Mouse (Mus musculus): ENCODE data around the gene Atg7. TPM values are rescaled to one million over a fixed set of nuclear protein-coding genes. Genes with fewer than 3 reads are reported as not detected.

The Atg7 gene
- polyA plus RNA-seq, 1 experiment from 2014 or later = 25.0 TPM

DNA sequence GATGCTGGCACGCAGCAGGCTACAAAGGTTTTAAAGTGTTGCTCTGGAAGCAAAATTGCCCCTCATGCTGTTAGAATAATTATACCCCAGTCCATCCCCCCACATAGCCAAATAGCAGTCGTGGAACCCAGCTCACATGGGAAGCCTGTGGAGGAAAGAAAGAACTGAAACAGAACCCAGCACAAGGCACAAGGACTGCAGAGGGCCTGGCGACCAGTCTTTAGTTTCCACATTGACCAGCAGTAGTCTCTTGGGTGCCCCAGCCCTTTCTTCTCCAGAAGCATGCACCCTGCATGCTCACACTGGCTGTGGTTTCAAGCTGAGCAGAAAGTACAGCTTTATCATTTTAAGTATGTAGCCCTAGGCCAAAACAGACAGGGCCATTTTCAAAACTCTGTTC is 199.2 kb downstream of the Atg7 start:
- DNase-seq (ENCODE audit: low spot score) = no peak

GRCm38 (mm10) chr6:114842863-114843262 is 200.0 kb downstream of the Atg7 start:
- DNase-seq (ENCODE audit: low spot score) = no peak
- 0 out of 2 replicates have a peak, but pooled peaks cover 3% of the 10 kb centered on the region for H3K9me3 ChIP-seq
- peaks cover 63% of the 10 kb centered on the region for H3K4me1 ChIP-seq (replicated peaks)
- H3K36me3 ChIP-seq = no peaks in the 10 kb centered on the region
- H3K27ac ChIP-seq = no peak overlapping the region
- no peaks in the 10 kb centered on the region for H3K27me3 ChIP-seq (ENCODE audit: insufficient read depth, poor library complexity, severe bottlenecking)
- 88% methylated on average over 2 of the region's 2 CpGs for WGBS
- H3K4me3 ChIP-seq = no peak overlapping the region

More for the DNA sequence above, 199.2 kb downstream of the Atg7 start:
- peaks cover 56% of the 10 kb centered on the region for H3K4me1 ChIP-seq (replicated peaks)
- H3K9me3 ChIP-seq = 0 out of 2 replicates have a peak, but pooled peaks cover 3% of the 10 kb centered on the region
- peak overlapping the region; percentile 30; the same call in 1 of the 2 replicates for H3K27ac ChIP-seq
- no peaks in the 10 kb centered on the region for H3K27me3 ChIP-seq (ENCODE audit: insufficient read depth, poor library complexity, severe bottlenecking)
- 73% methylated on average over 3 of the region's 3 CpGs for WGBS
- no peaks in the 10 kb centered on the region for H3K36me3 ChIP-seq
- no peak overlapping the region for H3K4me3 ChIP-seq

DNA sequence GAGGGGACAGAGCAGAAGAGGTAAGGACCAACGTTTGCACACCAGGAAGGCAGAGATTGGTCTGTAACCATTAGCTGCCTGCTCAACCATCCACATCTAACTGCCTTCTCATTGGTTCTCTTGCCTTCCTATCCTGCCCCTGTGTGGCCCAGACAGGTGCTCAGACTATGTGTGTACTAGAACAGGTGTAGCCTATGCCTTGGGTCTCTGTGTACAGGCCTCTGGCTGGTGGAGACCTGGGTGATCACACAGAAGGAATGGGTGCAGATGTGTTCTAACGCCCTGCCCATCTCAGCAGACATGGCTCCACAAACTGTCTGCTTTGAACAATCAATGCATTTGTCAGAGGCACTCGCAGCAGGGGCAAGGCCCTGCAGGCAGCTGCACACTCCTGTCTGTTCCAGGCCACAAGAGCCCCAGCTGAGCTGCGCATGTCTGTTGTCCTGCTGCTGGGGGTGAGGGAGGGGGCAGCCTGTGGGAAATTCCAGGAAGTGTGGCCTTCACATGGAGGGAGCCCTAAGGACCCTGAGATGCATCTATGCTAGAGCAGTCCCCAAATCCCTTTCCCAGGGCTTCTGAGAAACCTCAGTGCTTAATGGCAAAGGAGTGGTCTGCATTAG is 203.4 kb downstream of the Atg7 start:
- H3K36me3 ChIP-seq = no peaks in the 10 kb centered on the region
- 0 out of 2 replicates have a peak, but pooled peaks cover 5% of the 10 kb centered on the region for H3K27me3 ChIP-seq (ENCODE audit: insufficient read depth, poor library complexity, severe bottlenecking)
- no peak overlapping the region for H3K4me3 ChIP-seq
- peak; percentile 50 for DNase-seq (ENCODE audit: low spot score)
- peaks cover 55% of the 10 kb centered on the region for H3K4me1 ChIP-seq (replicated peaks)
- H3K27ac ChIP-seq = peak overlapping the region; percentile 72
- 19% methylated on average over 4 of the region's 4 CpGs for WGBS
- H3K9me3 ChIP-seq = 0 out of 2 replicates have a peak, but pooled peaks cover 3% of the 10 kb centered on the region

DNA sequence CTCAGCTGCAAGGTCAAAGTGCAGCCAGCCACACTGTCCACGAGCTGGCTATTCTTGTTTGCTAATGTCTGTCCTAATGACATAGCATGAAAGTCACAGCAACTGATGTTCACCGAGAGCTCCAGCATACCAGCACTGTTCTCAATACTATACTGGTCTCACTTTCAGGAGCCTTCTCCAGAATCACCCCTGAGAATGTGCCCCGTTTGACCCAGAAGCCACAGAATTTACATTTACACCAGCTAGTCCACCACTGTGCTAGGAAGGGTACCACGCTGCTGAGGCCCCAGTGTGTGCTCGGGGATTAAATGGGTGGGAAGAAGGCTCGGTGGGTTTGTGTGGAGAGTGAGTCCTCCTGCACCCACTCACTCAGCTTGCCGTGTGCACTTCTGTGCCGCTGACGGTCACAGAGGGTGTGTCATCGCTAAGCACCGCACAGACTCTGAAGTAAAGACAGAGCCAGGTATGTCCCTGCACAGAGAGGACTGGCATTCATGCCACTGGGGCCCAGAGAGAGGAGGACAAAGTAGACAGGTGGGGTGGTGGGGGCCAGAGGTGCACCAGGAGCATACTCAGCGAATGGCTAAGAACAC is 204.8 kb downstream of the Atg7 start:
- Histone ChIP-seq H3K27ac (0 out of 2 replicates have a peak overlapping the region, but pooled peaks have one; percentile 5), H3K9me3 (0 out of 2 replicates have a peak, but pooled peaks cover 3% of the 10 kb centered on the region), H3K36me3 (no peaks in the 10 kb centered on the region), H3K4me3 (no peak overlapping the region), H3K27me3 (ENCODE audit: insufficient read depth, poor library complexity, severe bottlenecking) (0 out of 2 replicates have a peak, but pooled peaks cover 14% of the 10 kb centered on the region), H3K4me1 (replicated peaks) (peaks cover 56% of the 10 kb centered on the region)
- 83% methylated on average over 12 of the region's 12 CpGs for WGBS
- no peak for DNase-seq (ENCODE audit: low spot score)

GRCm38 (mm10) chr6:114848761-114849160 is 205.9 kb downstream of the Atg7 start:
- no peak overlapping the region for H3K4me3 ChIP-seq
- DNase-seq (ENCODE audit: low spot score) = no peak
- 79% methylated on average over 7 of the region's 7 CpGs for WGBS
- no peaks in the 10 kb centered on the region for H3K36me3 ChIP-seq
- peaks cover 67% of the 10 kb centered on the region for H3K4me1 ChIP-seq (replicated peaks)
- H3K27ac ChIP-seq = no peak overlapping the region
- H3K9me3 ChIP-seq = no peaks in the 10 kb centered on the region
- H3K27me3 ChIP-seq (ENCODE audit: insufficient read depth, poor library complexity, severe bottlenecking) = 0 out of 2 replicates have a peak, but pooled peaks cover 14% of the 10 kb centered on the region

- no peaks in the 10 kb centered on the region for H3K9me3 ChIP-seq
- peak overlapping the region; percentile 72; the same call in 1 of the 2 replicates for H3K27ac ChIP-seq
- H3K36me3 ChIP-seq = no peaks in the 10 kb centered on the region
- H3K4me3 ChIP-seq = no peak overlapping the region
- no peak for DNase-seq (ENCODE audit: low spot score)
- WGBS = 90% methylated on average over 8 of the region's 8 CpGs
- 0 out of 2 replicates have a peak, but pooled peaks cover 14% of the 10 kb centered on the region for H3K27me3 ChIP-seq (ENCODE audit: insufficient read depth, poor library complexity, severe bottlenecking)
- H3K4me1 ChIP-seq (replicated peaks) = peaks cover 77% of the 10 kb centered on the region
These were observed 206.9 kb downstream of the Atg7 start for GRCm38 (mm10) chr6:114849787-114850186.

GRCm38 (mm10) chr6:114851688-114852087 is 208.8 kb downstream of the Atg7 start:
- no peaks in the 10 kb centered on the region for H3K36me3 ChIP-seq
- no peaks in the 10 kb centered on the region for H3K9me3 ChIP-seq
- no peak for DNase-seq (ENCODE audit: low spot score)
- 38% methylated on average over 7 of the region's 7 CpGs for WGBS
- 0 out of 2 replicates have a peak, but pooled peaks cover 14% of the 10 kb centered on the region for H3K27me3 ChIP-seq (ENCODE audit: insufficient read depth, poor library complexity, severe bottlenecking)
- H3K4me1 ChIP-seq (replicated peaks) = peaks cover 78% of the 10 kb centered on the region
- peak overlapping the region; percentile 62; the same call in 1 of the 2 replicates for H3K27ac ChIP-seq
- no peak overlapping the region for H3K4me3 ChIP-seq

- Histone ChIP-seq H3K27me3 (ENCODE audit: insufficient read depth, poor library complexity, severe bottlenecking) (0 out of 2 replicates have a peak, but pooled peaks cover 14% of the 10 kb centered on the region), H3K4me3 (no peak overlapping the region), H3K9me3 (no peaks in the 10 kb centered on the region), H3K36me3 (no peaks in the 10 kb centered on the region), H3K4me1 (replicated peaks) (peaks cover 74% of the 10 kb centered on the region), H3K27ac (0 out of 2 replicates have a peak overlapping the region, but pooled peaks have one; percentile 62)
- no peak for DNase-seq (ENCODE audit: low spot score)
- 39% methylated on average over 3 of the region's 3 CpGs for WGBS
These were observed 209.8 kb downstream of the Atg7 start for GRCm38 (mm10) chr6:114852739-114853138.

DNA sequence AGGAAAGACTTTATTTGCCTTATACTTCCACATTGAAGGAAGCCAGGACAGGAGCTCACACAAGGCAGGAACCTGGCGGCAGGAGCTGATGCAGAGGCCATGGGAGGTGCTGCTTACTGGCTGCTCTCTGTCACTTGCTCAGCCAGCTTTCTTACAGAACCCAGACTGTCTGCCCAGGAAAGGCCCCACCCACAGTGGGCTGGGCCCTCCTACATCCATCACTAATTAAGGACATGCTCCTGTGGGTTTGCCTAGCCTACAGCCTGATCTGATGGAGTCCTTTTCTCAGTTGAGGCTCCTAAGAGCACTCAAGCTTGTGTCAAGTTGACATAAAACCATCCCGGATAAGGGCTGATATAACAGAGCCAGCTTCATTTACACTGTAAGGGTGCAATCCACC is 211.5 kb downstream of the Atg7 start:
- H3K27ac ChIP-seq = peak overlapping the region; percentile 62; the same call in 1 of the 2 replicates
- peaks cover 13% of the 10 kb centered on the region for H3K36me3 ChIP-seq
- peaks cover 67% of the 10 kb centered on the region for H3K4me1 ChIP-seq (replicated peaks)
- H3K4me3 ChIP-seq = no peak overlapping the region
- WGBS = 56% methylated on average over 2 of the region's 2 CpGs
- no peaks in the 10 kb centered on the region for H3K9me3 ChIP-seq
- H3K27me3 ChIP-seq (ENCODE audit: insufficient read depth, poor library complexity, severe bottlenecking) = 0 out of 2 replicates have a peak, but pooled peaks cover 14% of the 10 kb centered on the region
- DNase-seq (ENCODE audit: low spot score) = no peak

GRCm38 (mm10) chr6:114855644-114856043 is 212.7 kb downstream of the Atg7 start:
- no peak for DNase-seq (ENCODE audit: low spot score)
- peak overlapping the region; percentile 62; the same call in 1 of the 2 replicates for H3K27ac ChIP-seq
- WGBS = 72% methylated on average over 3 of the region's 3 CpGs

DNA sequence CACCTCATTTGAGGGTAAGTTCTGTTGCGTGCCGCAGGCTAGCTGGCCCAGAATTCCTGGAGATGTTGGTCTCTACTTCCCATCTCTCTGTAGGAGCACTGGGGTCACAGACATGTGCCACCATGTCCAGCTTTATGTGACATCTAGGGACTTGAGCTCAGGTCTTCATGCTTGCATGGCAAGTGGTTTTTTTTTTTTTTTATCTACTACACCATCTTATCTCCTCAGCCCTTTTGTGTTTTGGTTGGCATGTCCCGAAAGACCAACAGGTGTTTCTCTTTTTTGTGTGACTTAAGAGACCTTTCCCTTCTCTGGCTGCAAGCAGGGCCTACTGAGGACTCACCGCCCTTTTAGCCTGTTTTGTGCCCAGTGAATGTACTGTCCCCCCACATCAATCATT is 213.6 kb downstream of the Atg7 start:
- WGBS = 88% methylated on average over 4 of the region's 4 CpGs
- Histone ChIP-seq H3K4me1 (replicated peaks) (peaks cover 60% of the 10 kb centered on the region), H3K36me3 (peaks cover 33% of the 10 kb centered on the region), H3K27ac (no peak overlapping the region), H3K9me3 (no peaks in the 10 kb centered on the region), H3K27me3 (ENCODE audit: insufficient read depth, poor library complexity, severe bottlenecking) (0 out of 2 replicates have a peak, but pooled peaks cover 6% of the 10 kb centered on the region), H3K4me3 (no peak overlapping the region)
- no peak for DNase-seq (ENCODE audit: low spot score)

More at GRCm38 (mm10) chr6:114855644-114856043, 212.7 kb downstream of the Atg7 start:
- peaks cover 25% of the 10 kb centered on the region for H3K36me3 ChIP-seq
- H3K4me1 ChIP-seq (replicated peaks) = peaks cover 66% of the 10 kb centered on the region
- H3K27me3 ChIP-seq (ENCODE audit: insufficient read depth, poor library complexity, severe bottlenecking) = 0 out of 2 replicates have a peak, but pooled peaks cover 12% of the 10 kb centered on the region
- H3K4me3 ChIP-seq = no peak overlapping the region
- H3K9me3 ChIP-seq = no peaks in the 10 kb centered on the region

GRCm38 (mm10) chr6:114857996-114858721 is 215.3 kb downstream of the Atg7 start:
- peaks cover 50% of the 10 kb centered on the region for H3K36me3 ChIP-seq
- WGBS = 89% methylated on average over 3 of the region's 3 CpGs
- no peak for DNase-seq (ENCODE audit: low spot score)
- no peak overlapping the region for H3K4me3 ChIP-seq
- H3K27ac ChIP-seq = no peak overlapping the region; the same call in 1 of the 2 replicates
- H3K27me3 ChIP-seq (ENCODE audit: insufficient read depth, poor library complexity, severe bottlenecking) = no peaks in the 10 kb centered on the region
- no peaks in the 10 kb centered on the region for H3K9me3 ChIP-seq
- peaks cover 51% of the 10 kb centered on the region for H3K4me1 ChIP-seq (replicated peaks)

Measured in hindbrain, embryonic 10.5 days (tissue).